Mouse (Mus musculus) ovary, postnatal 36 days (tissue): ENCODE results near the gene Slit3.

Experiments used
- DNase-seq: peaks from one replicate; pipeline ENCODE4 v3.0.0; 2022; ENCODE audit warnings: low spot score, mixed read lengths

Gene Slit3

GRCm38 (mm10) chr11:35275300-35275699 lies 154.3 kb downstream of the Slit3 start:
- DNase-seq: no peak

- DNase-seq: no peak
Measured at GRCm38 (mm10) chr11:35276001-35276400, 155.0 kb downstream of the Slit3 start.

- DNase-seq: peak; percentile 70
Measured at GRCm38 (mm10) chr11:35278128-35278769, 157.2 kb downstream of the Slit3 start.

- DNase-seq: no peak
Measured at GRCm38 (mm10) chr11:35280826-35281225, 159.8 kb downstream of the Slit3 start.

GRCm38 (mm10) chr11:35282001-35282632 lies 161.1 kb downstream of the Slit3 start:
- no peak for DNase-seq

GRCm38 (mm10) chr11:35282825-35283571 lies 162.0 kb downstream of the Slit3 start:
- DNase-seq: no peak

GRCm38 (mm10) chr11:35283767-35284166 lies 162.7 kb downstream of the Slit3 start:
- DNase-seq: no peak

- DNase-seq: no peak
Measured at GRCm38 (mm10) chr11:35286578-35287390, 165.8 kb downstream of the Slit3 start.

- DNase-seq: no peak
Measured at GRCm38 (mm10) chr11:35288056-35288455, 167.0 kb downstream of the Slit3 start.

- DNase-seq: no peak
Measured at GRCm38 (mm10) chr11:35288761-35289278, 167.8 kb downstream of the Slit3 start.

GRCm38 (mm10) chr11:35292228-35292747 lies 171.3 kb downstream of the Slit3 start:
- DNase-seq: no peak

GRCm38 (mm10) chr11:35293197-35293596 lies 172.2 kb downstream of the Slit3 start:
- DNase-seq: peak; percentile 32

- DNase-seq: no peak
Measured at GRCm38 (mm10) chr11:35294670-35295069, 173.6 kb downstream of the Slit3 start.

- DNase-seq: no peak
Measured at GRCm38 (mm10) chr11:35295162-35295799, 174.3 kb downstream of the Slit3 start.

GRCm38 (mm10) chr11:35296803-35297202 lies 175.8 kb downstream of the Slit3 start:
- no peak for DNase-seq

GRCm38 (mm10) chr11:35297319-35297718 lies 176.3 kb downstream of the Slit3 start:
- DNase-seq: peak; percentile 54

GRCm38 (mm10) chr11:35298526-35298925 lies 177.5 kb downstream of the Slit3 start:
- DNase-seq: no peak

GRCm38 (mm10) chr11:35299857-35300375 lies 178.9 kb downstream of the Slit3 start:
- DNase-seq: no peak

GRCm38 (mm10) chr11:35302272-35302671 lies 181.2 kb downstream of the Slit3 start:
- DNase-seq: no peak

- DNase-seq: no peak
Measured at GRCm38 (mm10) chr11:35304216-35304975, 183.4 kb downstream of the Slit3 start.
